Mouse (Mus musculus): ENCODE data around the gene Cd6.
A peak's percentile ranks its signal among the peaks of the same experiment; 100 is the strongest.

Gene Cd6

GRCm38 (mm10) chr19:10829436-10830175 is at the start of gene Cd6:
Gene Cd6 (minus strand): TSS chr19:10830058.
- no peak for DNase-seq

GRCm38 (mm10) chr19:10878201-10878837 is 48.5 kb upstream of the Cd6 start:
- peak; percentile 73 to 81 for DNase-seq

- peak in 1 of 2 experiments; percentile 47 for DNase-seq
These were observed 41.6 kb upstream of the Cd6 start for GRCm38 (mm10) chr19:10871328-10871961.

- peak in 1 of 2 experiments; percentile 42 for DNase-seq
These were observed 40.8 kb upstream of the Cd6 start for GRCm38 (mm10) chr19:10870676-10871075.

DNA sequence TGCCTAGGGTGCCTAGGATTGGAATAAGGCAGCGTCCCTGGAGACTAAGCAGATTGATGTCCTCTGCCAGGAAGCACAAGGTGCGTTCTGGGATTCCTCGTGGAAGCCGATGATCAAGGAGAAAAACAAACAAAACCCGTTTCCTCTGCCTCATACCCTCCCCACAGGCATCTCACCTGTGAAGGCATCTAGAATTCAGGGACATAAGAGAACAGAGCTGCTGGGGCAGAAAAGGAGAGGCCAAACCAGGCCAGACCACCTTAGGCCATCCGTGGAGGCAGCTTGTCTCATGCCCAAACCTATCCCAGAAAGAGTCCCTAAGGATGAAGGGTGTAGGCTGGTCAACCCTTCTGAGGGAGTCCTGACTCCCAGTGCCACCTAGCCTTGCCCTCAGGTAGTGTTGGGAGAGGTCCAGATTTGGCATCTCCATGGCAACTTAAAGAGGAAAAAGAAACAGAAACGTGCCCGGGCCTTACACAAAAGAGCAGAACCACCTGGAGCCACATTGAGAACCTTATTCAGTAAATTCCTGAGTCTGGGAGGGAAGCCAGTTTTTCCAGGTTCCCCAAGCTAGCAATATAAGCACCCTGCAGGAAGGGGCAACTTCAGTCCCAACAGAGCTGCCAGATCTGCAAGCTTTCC is 40.1 kb upstream of the Cd6 start, which contains the start of gene Tmem132a:
Gene Tmem132a (minus strand): TSS at position 55 of the 642 bp plus-strand sequence.
- peak; percentile 74 to 79 for DNase-seq

DNA sequence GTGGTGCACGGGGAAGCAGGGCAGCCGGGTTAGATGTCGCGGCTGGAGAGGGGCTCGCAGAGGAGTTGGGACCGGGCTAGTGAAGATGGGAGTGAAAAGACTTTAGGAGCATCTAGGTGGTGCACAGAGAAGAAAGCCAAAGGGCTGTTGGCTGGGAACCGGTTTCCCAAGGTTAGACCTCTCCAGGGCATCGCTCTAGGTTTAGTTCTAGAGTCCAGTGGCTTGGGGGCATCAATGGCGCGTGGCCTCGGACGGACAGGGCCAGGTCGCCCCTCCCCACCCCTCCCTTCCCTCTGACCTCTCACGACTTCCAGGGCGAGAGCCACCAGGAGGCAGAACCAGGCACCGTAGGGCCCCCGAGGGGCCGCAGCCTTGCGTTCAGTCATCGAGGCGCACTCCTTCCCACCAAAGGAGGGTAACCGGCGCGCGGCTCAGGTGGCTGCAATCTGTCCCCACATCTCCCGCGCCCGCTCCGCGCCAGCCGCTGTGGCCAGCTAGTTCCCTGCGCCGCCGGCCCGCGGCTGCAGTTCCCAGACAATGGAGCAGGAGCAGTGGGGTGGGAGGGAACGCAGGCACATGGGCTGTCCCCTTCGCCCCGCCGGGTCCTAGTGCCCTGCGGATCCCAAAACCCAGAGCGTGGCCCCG is 39.5 kb upstream of the Cd6 start:
- peak; percentile 91 to 92 for DNase-seq

DNA sequence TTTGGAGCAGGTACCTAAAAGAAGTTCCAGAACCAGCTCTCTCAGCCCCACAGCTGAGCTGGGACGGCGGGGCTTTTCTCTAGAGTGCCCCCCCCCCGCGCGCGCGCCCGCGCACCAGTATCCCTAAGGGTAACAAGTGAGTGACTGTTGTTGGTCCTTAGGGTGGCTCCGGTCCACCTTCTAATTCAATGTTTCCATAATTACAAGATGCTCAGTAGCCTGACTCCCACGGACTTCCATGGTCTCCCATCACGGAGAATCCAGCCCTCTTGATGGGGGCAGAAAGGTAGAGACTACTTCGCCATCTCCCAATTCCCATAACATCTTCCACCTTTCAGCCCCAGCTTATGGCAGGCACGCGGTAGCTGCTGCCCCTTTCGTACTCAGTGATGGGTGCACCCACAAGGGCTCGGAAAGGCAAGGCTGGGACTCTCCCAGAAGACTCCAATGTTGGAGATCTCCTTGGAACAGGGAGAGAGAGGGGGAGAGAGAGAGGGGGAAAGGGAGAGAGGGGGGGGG is 38.8 kb upstream of the Cd6 start:
- DNase-seq = peak in 1 of 2 experiments; percentile 57

- DNase-seq = peak; percentile 48 to 60
These were observed 38.2 kb upstream of the Cd6 start for GRCm38 (mm10) chr19:10867946-10868622.

- DNase-seq = peak; percentile 78 to 81
These were observed 36.5 kb upstream of the Cd6 start for GRCm38 (mm10) chr19:10866351-10866750.

GRCm38 (mm10) chr19:10860072-10860497 is 30.2 kb upstream of the Cd6 start:
- DNase-seq = no peak

DNA sequence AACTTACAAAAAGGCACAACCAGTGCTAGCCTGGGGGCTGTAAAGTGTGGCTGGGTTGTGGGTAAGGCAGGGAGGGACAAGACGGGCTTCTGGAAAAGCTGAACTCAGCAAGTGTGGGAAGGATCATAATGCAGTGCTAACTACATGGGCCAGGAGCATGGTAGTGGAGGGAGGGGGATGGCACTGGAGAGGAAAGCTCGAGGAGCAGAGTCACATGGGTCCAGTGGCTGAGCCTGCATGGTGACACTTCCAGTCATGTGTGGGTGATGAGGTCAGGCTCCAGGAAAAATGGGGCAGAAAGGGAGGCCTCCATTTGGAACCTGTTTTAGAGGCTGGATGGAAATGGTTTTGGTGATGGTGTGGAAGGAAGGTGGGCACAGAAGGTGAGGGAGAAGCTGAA is 26.7 kb upstream of the Cd6 start:
- DNase-seq = no peak

DNA sequence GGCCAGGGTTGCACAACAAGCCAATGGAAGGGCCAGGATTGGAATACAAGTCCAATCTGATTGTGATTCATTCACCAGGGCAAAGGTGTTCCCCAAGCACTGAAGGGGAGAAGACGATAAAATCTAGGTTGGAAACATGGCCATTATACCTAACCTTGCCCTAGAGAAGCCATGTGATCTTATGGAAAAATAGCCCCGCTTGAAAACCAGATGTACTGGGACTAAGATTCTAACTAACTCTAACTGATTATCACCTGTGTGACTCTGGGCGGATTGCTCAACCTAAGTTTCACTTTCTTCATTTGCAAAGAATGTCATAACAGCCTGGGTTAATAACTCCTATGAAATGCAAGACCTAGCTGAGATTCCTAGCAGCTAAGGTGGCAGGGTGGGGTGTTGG is 25.6 kb upstream of the Cd6 start:
- DNase-seq = no peak

- DNase-seq = peak; percentile 69 to 70
These were observed 17.6 kb upstream of the Cd6 start for GRCm38 (mm10) chr19:10847311-10848087.

DNA sequence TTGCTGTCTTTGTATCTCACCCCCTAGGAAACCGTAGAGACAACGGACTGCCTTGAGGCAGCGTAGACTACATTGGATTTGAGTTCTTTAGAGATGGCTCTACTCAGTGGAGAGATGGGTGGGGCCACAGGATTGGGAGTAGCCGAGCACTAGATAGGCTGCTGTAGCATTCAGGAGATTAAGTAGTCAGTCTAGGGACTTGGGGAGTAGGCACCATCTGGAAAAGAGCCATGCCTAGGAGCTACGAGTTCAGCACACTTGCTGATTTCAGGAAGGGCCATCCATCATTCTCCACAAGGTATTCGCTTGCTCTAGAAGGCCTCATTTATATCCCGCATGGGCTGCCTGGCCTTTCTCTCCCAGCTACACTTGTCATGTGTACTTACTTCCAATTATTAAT is 16.3 kb upstream of the Cd6 start:
- DNase-seq = no peak

- no peak for DNase-seq
These were observed 15.6 kb upstream of the Cd6 start for GRCm38 (mm10) chr19:10845454-10845853.

- no peak for DNase-seq
These were observed 14.3 kb upstream of the Cd6 start for GRCm38 (mm10) chr19:10844206-10844605.

DNA sequence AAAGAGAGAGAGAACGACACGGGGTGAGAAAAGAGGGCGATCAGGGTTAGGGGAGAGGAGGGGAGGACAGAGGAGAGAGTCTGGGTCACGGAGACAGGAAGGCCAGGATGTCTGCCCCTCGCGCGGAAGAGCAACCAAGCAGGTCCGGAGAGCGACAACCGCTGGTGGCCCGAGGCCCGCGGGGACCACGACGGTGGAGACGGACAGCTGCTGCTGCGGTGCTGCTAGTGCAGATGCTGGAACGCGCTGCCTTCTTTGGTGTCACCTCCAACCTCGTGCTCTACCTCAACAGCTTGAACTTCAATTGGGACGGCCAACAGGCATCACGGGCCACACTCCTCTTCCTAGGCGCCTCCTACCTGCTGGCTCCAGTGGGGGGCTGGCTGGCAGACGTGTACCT is 13.1 kb upstream of the Cd6 start:
- no peak for DNase-seq

GRCm38 (mm10) chr19:10841721-10842626 is 12.1 kb upstream of the Cd6 start:
- no peak for DNase-seq

DNA sequence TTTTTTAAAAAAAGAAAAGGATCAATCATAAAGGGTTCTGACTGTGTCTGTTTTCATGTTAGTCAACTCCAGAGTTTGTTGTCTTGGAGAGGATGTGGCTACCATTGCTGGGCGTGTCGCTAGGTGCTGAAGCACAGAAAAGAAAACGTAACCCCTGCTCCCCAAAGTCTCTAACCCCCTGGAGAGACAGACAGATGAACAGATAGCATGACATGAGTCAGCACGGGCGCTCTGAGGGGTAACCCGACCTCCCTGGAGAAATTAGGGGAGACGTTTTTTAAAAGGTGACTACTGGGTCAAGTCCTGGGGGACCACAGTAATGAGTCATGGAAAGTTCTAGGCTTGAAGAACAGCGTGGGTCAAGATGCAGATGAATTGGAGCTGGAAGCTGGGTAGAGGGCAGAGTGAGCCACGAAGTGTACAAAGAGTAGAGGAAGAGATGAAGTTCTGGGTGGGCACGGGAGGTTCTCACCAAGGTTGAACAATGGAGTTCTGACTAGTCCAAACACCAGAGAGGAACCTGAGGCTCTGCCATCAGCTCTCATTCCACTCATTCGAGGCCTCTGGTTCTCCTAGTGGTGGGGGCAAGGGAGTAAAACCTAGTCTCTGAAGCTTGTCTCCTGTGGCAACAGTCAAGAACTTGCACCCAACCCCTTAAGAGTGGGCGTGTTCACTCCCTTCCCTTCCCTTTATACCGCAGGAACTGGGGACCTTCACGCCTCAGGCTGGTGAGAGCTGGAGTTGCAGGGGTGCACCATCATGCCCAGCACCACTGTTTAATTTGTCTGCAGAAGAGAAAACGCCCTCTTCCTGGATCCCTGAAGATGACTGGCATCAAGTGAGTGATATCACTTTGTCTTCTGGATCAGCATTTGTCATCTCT is 9.4 kb upstream of the Cd6 start, which contains the start of gene Slc15a3:
Gene Slc15a3 (plus strand): TSS at position 718 of the 883 bp plus-strand sequence.
- no peak for DNase-seq

Measured in cerebellum, postnatal 14 days (tissue).